ENCODE assay signal across 36 mouse cellular contexts in the genomic region with DNA sequence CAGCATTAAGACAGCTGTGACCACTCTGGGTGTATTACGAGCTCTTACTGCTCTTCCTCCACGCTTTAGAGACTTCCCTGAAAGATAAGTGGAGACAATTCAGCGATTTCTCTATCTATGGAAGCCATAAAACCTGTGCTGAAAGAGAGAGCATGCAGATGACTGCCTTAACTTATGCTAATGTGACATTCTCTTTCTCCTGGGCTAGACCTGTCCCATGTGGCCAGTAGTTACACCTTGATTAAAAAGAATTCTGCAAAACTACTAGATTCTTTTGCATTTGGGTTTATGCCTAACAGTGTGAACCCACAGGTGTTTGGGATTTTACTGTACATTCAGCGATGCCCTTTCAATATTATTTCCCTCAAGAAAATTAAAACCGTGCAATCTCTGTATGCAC.
"Had no signal": no experiment of that assay in that cellular context is flagged by ENCODE, and none has a peak within 500 bp of the region (broad histone marks: within the 10 kb centered on the region; RNA-seq: fewer than 3 reads in every experiment).

No protein-coding gene starts in this region.

- H3K4me2 ChIP-seq: heart, embryonic 11.5 days; heart, embryonic 12.5 days; heart, embryonic 13.5 days; heart, embryonic 15.5 days; hindbrain, embryonic 12.5 days; hindbrain, embryonic 13.5 days; hindbrain, embryonic 14.5 days; hindbrain, embryonic 15.5 days; intestine, embryonic 15.5 days; kidney, embryonic 15.5 days had no signal

- H3K4me1 ChIP-seq: heart, embryonic 10.5 days; heart, embryonic 12.5 days; heart, embryonic 13.5 days; heart, embryonic 15.5 days; hindbrain, embryonic 10.5 days; hindbrain, embryonic 12.5 days; hindbrain, embryonic 13.5 days; intestine, embryonic 15.5 days had no signal

- H3K9ac ChIP-seq: heart, embryonic 12.5 days; heart, embryonic 13.5 days; heart, embryonic 15.5 days; hindbrain, embryonic 12.5 days; hindbrain, embryonic 13.5 days; hindbrain, embryonic 14.5 days; hindbrain, embryonic 15.5 days; intestine, embryonic 15.5 days; kidney, embryonic 15.5 days had no signal

- ATAC-seq: hindbrain, embryonic 16.5 days; hindbrain, postnatal 0 days; inflammation-experienced regulatory T-cells, adult 6 months; intestine, embryonic 15.5 days; intestine, embryonic 16.5 days; intestine, postnatal 0 days had no signal

- H3K4me3 ChIP-seq: heart, adult 2 months; heart, embryonic 10.5 days; heart, embryonic 12.5 days; heart, embryonic 13.5 days; heart, embryonic 15.5 days; hindbrain, embryonic 10.5 days; hindbrain, embryonic 12.5 days; hindbrain, embryonic 13.5 days; hindbrain, embryonic 15.5 days; intestine, embryonic 15.5 days; kidney, embryonic 15.5 days; layer of hippocampus, adult 2 months had no signal

- H3K27ac ChIP-seq: heart, adult 2 months; heart, embryonic 10.5 days; heart, embryonic 13.5 days; heart, embryonic 15.5 days; hindbrain, embryonic 10.5 days; hindbrain, embryonic 12.5 days; hindbrain, embryonic 13.5 days; hindbrain, embryonic 14.5 days; hindbrain, embryonic 15.5 days; hindbrain, postnatal 0 days; intestine, embryonic 15.5 days; kidney, embryonic 15.5 days; kidney, postnatal 0 days; layer of hippocampus, adult 2 months had no signal

- H3K27me3 ChIP-seq: heart, embryonic 12.5 days; heart, embryonic 13.5 days; heart, embryonic 15.5 days; hindbrain, embryonic 12.5 days; hindbrain, embryonic 13.5 days; hindbrain, embryonic 15.5 days; intestine, embryonic 15.5 days; kidney, embryonic 15.5 days had no signal

- DNase-seq: heart, adult 18-20 months; heart, adult 2 months; heart, postnatal 10 days; heart, postnatal 14 days; heart, postnatal 36 days; heart, postnatal 4 days; kidney, adult 11 months; kidney, adult 18-20 months; kidney, adult 2 months; kidney, adult 8-10 months; kidney, adult 9 months; kidney, postnatal 10 days; kidney, postnatal 14 days; kidney, postnatal 25 days; kidney, postnatal 36 days; kidney, postnatal 4 days; layer of hippocampus, adult 9-11 months had no signal

- H3K36me3 ChIP-seq: heart, embryonic 10.5 days; heart, embryonic 12.5 days; heart, embryonic 13.5 days; heart, embryonic 15.5 days; hindbrain, embryonic 10.5 days; hindbrain, embryonic 12.5 days; hindbrain, embryonic 13.5 days; hindbrain, embryonic 15.5 days; intestine, embryonic 15.5 days; kidney, embryonic 15.5 days had no signal

- H3K9me3 ChIP-seq: heart, embryonic 10.5 days; heart, embryonic 12.5 days; heart, embryonic 13.5 days; heart, embryonic 15.5 days; hindbrain, embryonic 10.5 days; hindbrain, embryonic 12.5 days; hindbrain, embryonic 13.5 days; hindbrain, embryonic 15.5 days; intestine, embryonic 15.5 days; kidney, embryonic 15.5 days had no signal
